Mouse (Mus musculus): ENCODE results near the gene Lamb3. TPM values are rescaled to one million over a fixed set of nuclear protein-coding genes. Genes with fewer than 3 reads are reported as not detected.

The Lamb3 gene
- polyA plus RNA-seq, 1 experiment from 2014 or later = not detected

DNA sequence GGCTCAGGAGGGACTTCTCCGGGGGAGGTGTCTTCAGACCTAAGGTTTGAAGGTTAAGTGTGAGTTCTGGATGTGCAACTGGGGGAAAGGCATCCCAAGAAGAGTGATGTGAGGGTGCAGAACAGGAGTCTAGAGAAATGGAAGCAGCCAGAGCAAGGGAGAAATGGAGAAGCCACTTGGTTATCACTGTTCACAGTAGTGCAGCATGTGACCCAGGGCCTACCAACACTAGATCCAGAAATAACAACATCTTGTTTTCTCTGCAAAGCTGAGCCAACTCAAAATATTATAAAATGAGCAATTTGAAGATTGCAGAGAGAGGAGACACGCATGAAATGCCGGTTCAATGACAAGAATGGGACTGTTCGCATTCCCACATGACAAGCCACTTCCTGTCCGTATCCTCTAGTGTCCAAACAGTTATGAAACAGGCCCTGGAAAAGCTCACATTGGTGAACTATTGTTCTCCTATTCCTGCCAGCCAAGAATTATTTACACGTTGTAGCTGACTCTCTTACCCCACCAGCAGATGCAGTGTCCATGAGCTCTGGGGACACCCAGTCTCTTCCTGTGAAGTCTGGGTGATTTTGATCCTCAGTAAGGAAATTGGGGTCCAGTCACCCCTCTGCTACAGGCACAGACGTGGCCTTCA lies 54.5 kb downstream of the Lamb3 start:
- Histone ChIP-seq H3K36me3 (ENCODE audit: control insufficient read depth, insufficient read depth, low read length) (no peaks in the 10 kb centered on the region), H3K27me3 (ENCODE audit: control insufficient read depth, insufficient read depth, low read length) (no peaks in the 10 kb centered on the region), H3K27ac (ENCODE audit: low read depth, low read length) (no peak overlapping the region), H3K4me1 (ENCODE audit: control insufficient read depth, insufficient read depth, low read length) (no peaks in the 10 kb centered on the region), H3K9me3 (ENCODE audit: control insufficient read depth, low read length) (no peaks in the 10 kb centered on the region), H3K4me3 (ENCODE audit: low read depth, low read length) (no peak overlapping the region), H3K4me2 (no peak overlapping the region), H3K9ac (ENCODE audit: low read length) (no peak overlapping the region)
- no peak for DNase-seq (ENCODE audit: low spot score, missing footprints)
- ATAC-seq (ENCODE audit: low FRiP score) = no peak
- 82% methylated on average over 7 of the region's 7 CpGs for WGBS

DNA sequence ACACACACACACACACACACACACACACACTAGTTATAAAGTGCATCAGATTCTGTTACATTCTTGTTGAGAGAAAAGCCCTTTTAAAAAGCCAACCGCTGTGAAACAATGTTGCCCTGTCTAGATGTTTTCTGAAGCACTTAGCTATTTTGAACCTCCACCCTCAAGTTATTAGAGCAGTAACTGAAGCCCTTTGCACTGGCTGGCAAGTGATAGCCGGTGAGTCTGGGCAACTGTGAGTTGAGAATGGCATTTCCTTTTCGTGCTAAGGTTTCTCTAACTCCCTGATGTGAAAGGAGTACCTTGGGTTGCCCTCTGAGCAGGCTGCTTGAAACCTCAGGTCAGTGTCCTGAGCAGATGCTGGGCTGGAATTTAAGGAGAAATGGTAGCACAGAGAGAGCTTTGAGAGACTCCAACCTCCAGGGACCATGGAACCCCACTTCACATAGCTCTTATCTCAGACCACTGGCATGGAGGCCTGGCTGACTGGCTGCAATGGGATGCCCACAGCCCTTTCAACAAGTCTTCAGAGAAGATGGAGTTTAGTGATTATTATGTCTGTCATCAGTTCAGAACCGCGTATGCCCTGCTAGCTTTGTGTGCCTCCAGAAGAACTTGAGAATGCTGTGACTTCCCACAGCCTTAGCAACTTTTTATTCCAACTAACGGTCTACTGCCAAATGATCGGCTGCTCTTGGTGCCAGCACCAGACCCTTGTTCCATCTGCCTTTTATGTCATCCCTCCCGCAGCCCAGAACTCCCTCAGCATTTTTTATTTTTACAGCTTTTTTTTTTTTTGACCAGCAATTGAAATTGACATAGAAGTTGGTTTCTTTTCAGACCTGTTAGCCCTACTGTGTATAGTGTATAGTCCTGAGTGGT lies 55.8 kb downstream of the Lamb3 start:
- no peaks in the 10 kb centered on the region for H3K9me3 ChIP-seq (ENCODE audit: control insufficient read depth, low read length)
- no peak overlapping the region for H3K9ac ChIP-seq (ENCODE audit: low read length)
- H3K27me3 ChIP-seq (ENCODE audit: control insufficient read depth, insufficient read depth, low read length) = no peaks in the 10 kb centered on the region
- DNase-seq (ENCODE audit: low spot score, missing footprints) (no peak), ATAC-seq (ENCODE audit: low FRiP score) (no peak)
- no peaks in the 10 kb centered on the region for H3K36me3 ChIP-seq (ENCODE audit: control insufficient read depth, insufficient read depth, low read length)
- 81% methylated on average over 8 of the region's 8 CpGs for WGBS
- H3K4me2 ChIP-seq = no peak overlapping the region
- no peak overlapping the region for H3K27ac ChIP-seq (ENCODE audit: low read depth, low read length)
- H3K4me3 ChIP-seq (ENCODE audit: low read depth, low read length) = no peak overlapping the region
- H3K4me1 ChIP-seq (ENCODE audit: control insufficient read depth, insufficient read depth, low read length) = no peaks in the 10 kb centered on the region

DNA sequence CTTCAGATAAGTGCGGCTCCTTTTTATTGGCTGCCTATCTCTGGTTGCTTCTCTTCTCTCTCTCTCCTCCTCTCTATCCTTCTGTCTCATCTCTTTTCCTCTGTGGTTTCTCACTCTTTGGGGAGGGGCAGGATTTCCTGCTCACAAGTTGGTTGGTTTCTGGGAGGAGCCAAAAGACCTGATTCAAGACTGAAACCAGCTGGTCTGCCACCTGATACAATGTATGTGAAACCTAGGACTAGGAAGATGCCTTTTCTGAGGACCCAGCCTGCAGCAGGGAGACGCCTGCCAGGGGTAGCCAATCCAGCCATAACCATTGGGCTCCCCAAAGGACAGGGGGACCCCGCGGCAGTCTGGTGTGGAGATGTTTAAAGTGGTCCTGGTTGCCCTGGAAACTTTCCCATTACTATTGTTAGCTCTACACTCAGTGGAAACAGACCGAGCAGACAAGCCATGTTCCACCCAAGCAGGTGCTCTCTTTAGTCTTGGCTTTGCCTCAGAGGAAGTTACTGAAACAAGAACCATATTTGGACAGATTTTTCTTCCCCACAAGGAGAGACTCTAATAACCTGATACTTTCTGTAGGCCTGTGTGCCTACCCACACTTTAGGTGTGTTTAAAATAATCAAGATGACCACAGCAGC lies 56.6 kb downstream of the Lamb3 start, which contains the start of gene Hsd11b1:
Gene Hsd11b1 (minus strand): TSS at position 121 of the 644 bp plus-strand sequence.
- Histone ChIP-seq H3K9me3 (ENCODE audit: control insufficient read depth, low read length) (no peaks in the 10 kb centered on the region), H3K4me1 (ENCODE audit: control insufficient read depth, insufficient read depth, low read length) (no peaks in the 10 kb centered on the region), H3K4me2 (no peak within 1 kb of the TSS), H3K9ac (ENCODE audit: low read length) (no peak within 1 kb of the TSS), H3K36me3 (ENCODE audit: control insufficient read depth, insufficient read depth, low read length) (no peaks in the 10 kb centered on the region), H3K27ac (ENCODE audit: low read depth, low read length) (no peak within 1 kb of the TSS), H3K4me3 (ENCODE audit: low read depth, low read length) (no peak within 1 kb of the TSS), H3K27me3 (ENCODE audit: control insufficient read depth, insufficient read depth, low read length) (no peaks in the 10 kb centered on the region)
- ATAC-seq (ENCODE audit: low FRiP score) = no peak
- DNase-seq (ENCODE audit: low spot score, missing footprints) = no peak
- 71% methylated on average over 5 of the region's 5 CpGs for WGBS

DNA sequence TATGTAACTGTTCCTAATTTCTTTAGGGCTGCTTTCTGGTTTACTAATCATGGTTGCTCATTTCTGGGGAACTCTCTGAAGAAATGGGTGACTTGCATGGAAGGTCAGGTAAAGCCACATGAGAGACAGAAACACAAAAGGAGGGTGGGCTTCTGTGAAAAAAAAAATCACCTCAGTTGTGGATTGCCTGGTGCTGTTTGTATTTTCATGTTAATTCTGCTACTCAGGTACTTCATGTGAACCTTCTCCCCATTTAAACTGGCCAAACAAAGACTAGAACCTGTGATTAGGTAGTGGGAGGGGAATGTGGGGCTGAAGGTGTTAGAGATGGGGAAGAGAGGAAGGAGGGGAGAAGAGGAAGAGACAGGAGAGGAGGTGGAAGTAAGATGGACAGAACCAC lies 58.2 kb downstream of the Lamb3 start:
- Histone ChIP-seq H3K9ac (ENCODE audit: low read length) (no peak overlapping the region), H3K27me3 (ENCODE audit: control insufficient read depth, insufficient read depth, low read length) (no peaks in the 10 kb centered on the region), H3K4me1 (ENCODE audit: control insufficient read depth, insufficient read depth, low read length) (no peaks in the 10 kb centered on the region), H3K9me3 (ENCODE audit: control insufficient read depth, low read length) (no peaks in the 10 kb centered on the region), H3K4me2 (no peak overlapping the region), H3K36me3 (ENCODE audit: control insufficient read depth, insufficient read depth, low read length) (no peaks in the 10 kb centered on the region), H3K4me3 (ENCODE audit: low read depth, low read length) (no peak overlapping the region), H3K27ac (ENCODE audit: low read depth, low read length) (no peak overlapping the region)
- DNase-seq (ENCODE audit: low spot score, missing footprints) (no peak), ATAC-seq (ENCODE audit: low FRiP score) (no peak)

- no peak overlapping the region for H3K9ac ChIP-seq (ENCODE audit: low read length)
- 65% methylated on average over 6 of the region's 6 CpGs for WGBS
- no peaks in the 10 kb centered on the region for H3K36me3 ChIP-seq (ENCODE audit: control insufficient read depth, insufficient read depth, low read length)
- H3K4me1 ChIP-seq (ENCODE audit: control insufficient read depth, insufficient read depth, low read length) = peaks cover 6% of the 10 kb centered on the region
- no peaks in the 10 kb centered on the region for H3K27me3 ChIP-seq (ENCODE audit: control insufficient read depth, insufficient read depth, low read length)
- DNase-seq (ENCODE audit: low spot score, missing footprints) (no peak), ATAC-seq (ENCODE audit: low FRiP score) (no peak)
- no peak overlapping the region for H3K4me2 ChIP-seq
- no peak overlapping the region for H3K4me3 ChIP-seq (ENCODE audit: low read depth, low read length)
- H3K9me3 ChIP-seq (ENCODE audit: control insufficient read depth, low read length) = no peaks in the 10 kb centered on the region
- no peak overlapping the region for H3K27ac ChIP-seq (ENCODE audit: low read depth, low read length)
Measured at GRCm38 (mm10) chr1:193270965-193271763, 63.7 kb downstream of the Lamb3 start.

GRCm38 (mm10) chr1:193272137-193272915 lies 64.8 kb downstream of the Lamb3 start:
- Histone ChIP-seq H3K27me3 (ENCODE audit: control insufficient read depth, insufficient read depth, low read length) (no peaks in the 10 kb centered on the region), H3K4me2 (peak overlapping the region; percentile 69), H3K27ac (ENCODE audit: low read depth, low read length) (peak overlapping the region; percentile 62), H3K4me3 (ENCODE audit: low read depth, low read length) (peak overlapping the region; percentile 38), H3K36me3 (ENCODE audit: control insufficient read depth, insufficient read depth, low read length) (no peaks in the 10 kb centered on the region), H3K4me1 (ENCODE audit: control insufficient read depth, insufficient read depth, low read length) (peaks cover 6% of the 10 kb centered on the region), H3K9me3 (ENCODE audit: control insufficient read depth, low read length) (no peaks in the 10 kb centered on the region), H3K9ac (ENCODE audit: low read length) (peak overlapping the region; percentile 82)
- 10% methylated on average over 24 of the region's 24 CpGs for WGBS
- ATAC-seq (ENCODE audit: low FRiP score) (peak; percentile 69), DNase-seq (ENCODE audit: low spot score, missing footprints) (peak; percentile 96)

- Histone ChIP-seq H3K9ac (ENCODE audit: low read length) (peak within 1 kb of the TSS; percentile 82), H3K9me3 (ENCODE audit: control insufficient read depth, low read length) (no peaks in the 10 kb centered on the region), H3K27me3 (ENCODE audit: control insufficient read depth, insufficient read depth, low read length) (no peaks in the 10 kb centered on the region), H3K4me1 (ENCODE audit: control insufficient read depth, insufficient read depth, low read length) (peaks cover 6% of the 10 kb centered on the region), H3K4me2 (peak within 1 kb of the TSS; percentile 69), H3K36me3 (ENCODE audit: control insufficient read depth, insufficient read depth, low read length) (no peaks in the 10 kb centered on the region), H3K4me3 (ENCODE audit: low read depth, low read length) (peak within 1 kb of the TSS; percentile 38), H3K27ac (ENCODE audit: low read depth, low read length) (peak within 1 kb of the TSS; percentile 62)
- WGBS = 2% methylated on average over 19 of the region's 23 CpGs
- DNase-seq (ENCODE audit: low spot score, missing footprints) (peak; percentile 96), ATAC-seq (ENCODE audit: low FRiP score) (peak; percentile 89)
Measured at GRCm38 (mm10) chr1:193272916-193273601, 65.6 kb downstream of the Lamb3 start, which contains the start of gene G0s2. Gene G0s2 (minus strand): TSS chr1:193273217.
